Mouse (Mus musculus) CH12.LX (cell line): ENCODE results near the gene Hspd1.

Source experiments
- CHD1 ChIP-seq: IDR thresholded peaks from 2 replicates; pipeline ENCODE4 v1.6.1; 2012; ENCODE audit warnings: low read depth, low read length, improper control_type of control experiment, inconsistent platforms
- CHD2 ChIP-seq: IDR thresholded peaks from 2 replicates; pipeline ENCODE4 v1.6.1; 2011; ENCODE audit warnings: low read length, improper control_type of control experiment
- CTCF ChIP-seq, 2 experiments: IDR thresholded peaks in 1 of 2; conservative IDR thresholded peaks in 1 of 2; 2 replicates each; pipeline ENCODE4 v1.5.1; 2011 to 2012; ENCODE audit warnings: low read depth in 2 of 2, low read length in 2 of 2, improper control_type of control experiment in 1 of 2, inconsistent platforms in 1 of 2, mild to moderate bottlenecking in 1 of 2, moderate library complexity in 1 of 2
- E2F4 ChIP-seq: IDR thresholded peaks from 2 replicates; pipeline ENCODE4 v1.6.1; 2011; ENCODE audit warnings: low read depth, low read length, improper control_type of control experiment; ENCODE audit not compliant: insufficient replicate concordance
- EP300 ChIP-seq: IDR thresholded peaks from 2 replicates; pipeline ENCODE4 v1.6.1; 2011; ENCODE audit warnings: low read length, improper control_type of control experiment
- MAX ChIP-seq: IDR thresholded peaks from 2 replicates; pipeline ENCODE4 v1.6.1; 2011; ENCODE audit warnings: low read length, improper control_type of control experiment
- MYC ChIP-seq: IDR thresholded peaks from 2 replicates; pipeline ENCODE4 v1.6.1; 2011; ENCODE audit warnings: low read depth, mild to moderate bottlenecking, improper control_type of control experiment, low read length
- POLR2A ChIP-seq: IDR thresholded peaks from 2 replicates; pipeline ENCODE4 v1.6.1; 2011; ENCODE audit warnings: low read depth, mild to moderate bottlenecking, improper control_type of control experiment, low read length
- POLR2AphosphoS2 ChIP-seq: IDR thresholded peaks from 2 replicates; pipeline ENCODE4 v1.6.1; 2011; ENCODE audit warnings: low read depth, low read length, improper control_type of control experiment
- ZNF384 ChIP-seq: IDR thresholded peaks from 2 replicates; pipeline ENCODE4 v1.6.1; 2012; ENCODE audit warnings: low read depth, low read length, improper control_type of control experiment, inconsistent platforms

DNA sequence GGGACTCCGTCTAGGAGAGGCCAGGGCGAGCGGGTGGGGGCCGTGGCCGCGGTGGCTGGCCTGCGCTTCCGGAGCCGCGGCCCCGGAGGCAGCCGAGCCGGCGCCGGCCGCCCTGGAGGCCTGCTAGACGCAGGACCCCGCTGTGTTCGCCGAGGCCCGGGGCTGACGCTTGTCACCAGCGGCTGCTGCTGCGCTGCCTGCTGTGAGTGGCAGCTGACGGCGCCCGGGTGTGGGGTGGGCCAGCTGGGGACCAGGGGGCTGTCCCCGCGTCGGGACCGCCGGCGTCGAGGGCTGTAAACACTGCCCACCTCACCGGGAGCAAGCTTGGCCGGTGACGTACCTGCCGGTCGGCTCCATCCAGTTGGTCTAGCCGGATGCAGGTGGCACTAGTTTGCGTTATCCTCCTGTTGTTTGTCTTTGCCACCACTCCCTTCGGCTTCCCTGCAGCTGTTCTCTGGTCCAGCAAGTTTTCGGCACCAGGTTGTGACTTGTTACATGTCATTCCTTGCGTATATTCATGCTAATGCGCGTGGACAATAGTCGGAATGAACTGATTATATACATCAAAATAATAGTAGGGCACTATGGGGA is 43.5 kb upstream of the Hspd1 start:
- TF ChIP-seq CTCF (conservative IDR thresholded peaks at IDR 0.05 in 1 of 2, IDR thresholded peaks at IDR 0.05 in 1 of 2; ENCODE audit: low read depth in 2 of 2, low read length in 2 of 2) (no peak), EP300 (no peak), MYC (no peak), POLR2AphosphoS2 (no peak), MAX (0 out of 2 replicates have a peak, but pooled peaks have one; percentile 54), E2F4 (no peak), POLR2A (no peak), CHD1 (no peak; the same call in 1 of the 2 replicates), CHD2 (no peak), ZNF384 (no peak)
